Mouse (Mus musculus) cerebellum, postnatal 36 days (tissue): ENCODE measurements at regions not wholly inside any gene's neighbourhood (a gene's known extent, or its start where the extent isn't known, plus 50 kb on each side); places are given as distances from the start of the nearest gene placed in this dataset.

Experiments
- DNase-seq, 2 experiments: peaks; one replicate each; pipeline ENCODE4 v3.0.0; 2021 to 2022; ENCODE audit warnings: mixed read lengths in 2 of 2

GRCm38 (mm10) chr6:101048836-101049361, 215.5 kb downstream of the Ppp4r2 start:
- no peak for DNase-seq

GRCm38 (mm10) chr6:101054880-101055279, 221.5 kb downstream of the Ppp4r2 start:
- no peak for DNase-seq

- no peak for DNase-seq
These were observed 222.9 kb downstream of the Ppp4r2 start for GRCm38 (mm10) chr6:101056318-101056717.

GRCm38 (mm10) chr6:101059058-101059457, 225.6 kb downstream of the Ppp4r2 start:
- DNase-seq = no peak

DNA sequence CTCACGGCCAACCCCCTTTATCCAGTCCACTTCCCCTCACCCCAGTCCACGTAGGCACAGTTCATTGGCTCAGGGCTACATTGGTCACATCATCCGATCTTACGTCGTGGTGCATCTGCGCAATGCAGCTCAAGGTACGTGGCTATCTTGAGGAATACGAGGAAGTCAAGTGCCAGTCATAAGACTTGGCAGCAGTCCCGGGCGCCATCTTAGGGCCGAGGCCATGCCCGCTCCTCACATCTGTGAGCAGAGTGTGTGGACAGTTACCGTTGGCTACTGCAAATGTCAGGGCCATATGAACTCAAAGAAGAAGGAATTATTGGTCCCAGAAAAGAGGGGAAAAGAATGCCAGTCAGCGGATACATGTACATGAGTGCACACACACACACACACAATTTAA, 228.8 kb downstream of the Ppp4r2 start:
- no peak for DNase-seq

DNA sequence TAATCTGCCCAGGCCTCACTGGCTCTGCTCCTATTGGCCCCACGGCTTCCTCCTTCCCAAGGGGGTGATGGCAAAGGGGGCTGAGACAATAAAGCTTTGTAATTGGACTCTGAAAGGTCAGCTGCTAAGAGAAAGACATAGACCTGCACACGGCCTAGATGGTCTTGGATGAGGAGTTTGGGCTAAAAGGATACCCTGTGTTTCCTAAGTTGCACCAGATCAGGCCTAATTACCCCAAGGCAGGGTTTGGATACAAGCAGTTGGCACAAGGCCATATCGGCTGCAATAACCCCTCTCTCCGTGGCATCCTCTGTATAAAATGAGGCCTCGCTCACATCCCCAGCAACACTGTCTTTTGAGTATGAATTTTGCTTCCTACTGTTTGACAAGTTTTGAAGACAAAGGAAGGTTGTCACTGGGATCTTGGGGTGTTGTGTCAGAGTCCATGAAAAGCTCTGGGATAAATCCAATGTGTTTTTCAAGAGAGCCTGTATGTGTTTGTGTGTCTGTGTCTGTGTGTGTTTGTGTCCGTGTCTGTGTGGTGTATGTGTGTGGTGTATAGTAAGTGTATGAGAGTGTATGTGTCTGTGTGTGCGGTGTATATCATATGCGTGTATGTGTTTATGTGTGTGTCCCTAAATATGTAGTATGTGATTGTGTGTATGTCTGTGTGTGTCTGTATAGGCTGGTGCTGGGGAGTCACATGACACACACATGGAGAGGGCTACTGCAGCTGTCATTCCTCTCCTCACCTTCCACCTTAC, 242.5 kb downstream of the Ppp4r2 start:
- no peak for DNase-seq

- no peak for DNase-seq
These were observed 244.9 kb downstream of the Ppp4r2 start for GRCm38 (mm10) chr6:101078294-101078693.

DNA sequence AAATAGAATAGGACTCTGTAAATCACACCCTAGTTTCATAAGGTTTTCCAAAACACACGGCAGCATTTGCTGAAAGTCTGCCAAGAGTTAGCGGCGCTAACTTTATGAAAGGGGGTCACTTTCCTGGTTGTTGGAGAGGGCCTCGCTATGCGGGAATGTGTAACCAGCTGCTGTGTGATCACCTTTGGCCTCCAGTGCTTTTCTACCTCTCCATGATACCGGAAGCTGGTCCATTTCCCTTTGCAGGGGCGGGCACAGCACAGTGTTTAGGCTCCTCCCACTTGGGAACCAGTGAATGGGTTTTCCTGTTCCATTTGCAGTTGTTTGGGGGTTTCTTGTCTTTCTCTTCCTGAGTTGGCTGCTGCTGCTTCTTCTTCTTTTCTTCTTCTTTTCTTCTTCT, 250.3 kb downstream of the Ppp4r2 start:
- no peak for DNase-seq

DNA sequence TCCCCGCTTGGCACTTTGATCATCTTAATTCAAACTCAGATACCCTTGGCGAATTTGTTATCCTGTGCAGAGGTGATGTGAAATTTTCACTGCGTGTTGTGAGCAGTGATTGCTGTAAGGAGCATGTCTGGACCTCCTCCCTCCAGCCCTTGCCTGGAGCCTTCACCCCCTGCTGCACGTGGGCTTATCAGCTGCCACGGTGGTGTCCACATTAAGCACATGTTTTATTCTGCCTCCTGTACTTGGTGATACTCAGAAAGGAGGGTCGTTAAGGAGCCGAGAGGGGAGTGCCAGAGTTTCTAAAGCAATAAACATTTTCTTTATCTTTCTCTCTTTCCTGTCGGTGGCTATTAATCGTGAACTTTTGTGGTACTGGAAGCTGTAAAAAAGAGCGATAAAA, 258.8 kb downstream of the Ppp4r2 start:
- no peak for DNase-seq
